Mouse (Mus musculus): ENCODE measurements around the gene Meis1.

GRCm38 (mm10) chr11:18919162-18919762, 99.5 kb downstream of the Meis1 start:
- no peak for TF ChIP-seq CTCF (IDR thresholded peaks at IDR 0.05; ENCODE audit: extremely low read depth, insufficient read depth, insufficient read length, insufficient replicate concordance)
- no peak for TF ChIP-seq POLR2A (IDR thresholded peaks at IDR 0.05; ENCODE audit: low read depth, low read length)
